Mouse (Mus musculus): Measurements from ENCODE around the gene Pcsk5.
A peak's percentile ranks its signal among the peaks of the same experiment; 100 is the strongest.

Gene Pcsk5

GRCm38 (mm10) chr19:17837471-17837859, at the start of gene Pcsk5:
Gene Pcsk5, minus strand, starts transcription at chr19:17837632.
- peak; percentile 77 to 83 for DNase-seq (ENCODE audit: low spot score in 2 of 2)

GRCm38 (mm10) chr19:17875804-17876203, 38.4 kb upstream of the Pcsk5 start:
- no peak for DNase-seq (ENCODE audit: low spot score in 2 of 2)

DNA sequence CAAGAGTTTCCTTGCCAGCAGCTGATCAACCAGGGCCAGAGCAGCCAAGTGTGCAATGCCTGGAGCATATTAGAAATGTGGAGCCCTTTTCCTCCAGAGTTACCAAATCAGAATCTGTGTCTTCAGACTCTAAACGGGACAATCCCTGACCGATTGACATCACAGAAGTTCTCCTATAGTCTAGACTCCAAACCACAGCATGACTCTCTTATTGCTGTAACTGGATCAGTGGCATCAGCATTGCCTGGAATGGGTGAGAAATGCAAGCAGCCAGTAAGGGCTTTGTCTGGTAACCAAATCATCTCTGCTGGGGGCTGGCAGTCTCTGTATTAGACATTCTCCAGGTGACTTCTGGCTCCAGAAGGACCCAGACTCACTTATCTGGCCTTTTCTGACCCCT, 37.0 kb upstream of the Pcsk5 start:
- DNase-seq (ENCODE audit: low spot score in 2 of 2): no peak

GRCm38 (mm10) chr19:17873755-17874154, 36.3 kb upstream of the Pcsk5 start:
- DNase-seq (ENCODE audit: low spot score in 2 of 2): no peak

DNA sequence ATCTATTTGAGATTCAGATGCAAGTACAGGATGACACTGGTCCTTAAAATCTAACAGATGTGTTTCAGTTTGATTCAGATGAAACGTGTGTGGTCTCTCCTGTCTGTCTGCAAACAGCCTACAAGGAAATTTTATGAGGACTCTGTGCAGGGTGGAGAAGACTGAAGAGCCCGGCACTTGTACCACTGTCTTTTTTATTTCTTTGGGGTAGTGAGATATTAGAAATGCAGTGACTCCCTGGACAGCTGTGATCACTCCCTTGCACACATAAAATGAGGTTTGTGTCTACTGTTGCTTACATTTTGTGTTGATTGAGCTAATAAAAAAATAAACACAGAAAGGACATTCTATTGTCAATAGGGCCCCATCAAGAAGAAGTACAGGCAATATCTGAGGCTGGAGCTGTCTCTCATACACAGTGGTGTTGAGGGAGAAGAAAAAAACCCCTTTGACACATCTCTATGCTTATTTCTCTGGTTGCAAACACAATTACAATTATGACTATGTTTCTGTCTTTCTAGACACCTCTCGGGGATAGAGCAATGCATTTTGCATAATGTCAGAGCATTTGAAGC, 29.0 kb upstream of the Pcsk5 start:
- DNase-seq (ENCODE audit: low spot score in 2 of 2): no peak

- no peak for DNase-seq (ENCODE audit: low spot score in 2 of 2)
Measured at GRCm38 (mm10) chr19:17860351-17861014, 23.1 kb upstream of the Pcsk5 start.

DNA sequence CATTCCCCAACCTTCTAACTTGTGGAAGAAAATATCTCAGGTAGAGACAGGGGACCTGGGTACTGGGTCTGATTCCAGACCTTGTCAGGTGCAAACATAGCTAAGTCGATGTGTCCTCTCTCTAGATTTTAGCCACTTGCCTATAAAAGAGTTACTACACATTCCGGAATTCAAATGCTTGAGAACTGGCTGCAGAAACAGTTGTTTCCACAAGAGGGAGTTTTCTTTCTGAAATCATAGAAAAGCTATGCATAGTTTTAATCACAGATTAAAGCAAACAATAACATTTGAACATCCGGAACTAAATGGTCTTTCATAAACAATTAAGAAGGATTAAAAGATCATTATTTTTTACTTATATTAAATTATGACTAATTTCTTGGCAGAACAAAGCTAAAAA, 19.3 kb upstream of the Pcsk5 start:
- DNase-seq (ENCODE audit: low spot score in 2 of 2): no peak

- no peak for DNase-seq (ENCODE audit: low spot score in 2 of 2)
Measured at GRCm38 (mm10) chr19:17848417-17848816, 11.0 kb upstream of the Pcsk5 start.

DNA sequence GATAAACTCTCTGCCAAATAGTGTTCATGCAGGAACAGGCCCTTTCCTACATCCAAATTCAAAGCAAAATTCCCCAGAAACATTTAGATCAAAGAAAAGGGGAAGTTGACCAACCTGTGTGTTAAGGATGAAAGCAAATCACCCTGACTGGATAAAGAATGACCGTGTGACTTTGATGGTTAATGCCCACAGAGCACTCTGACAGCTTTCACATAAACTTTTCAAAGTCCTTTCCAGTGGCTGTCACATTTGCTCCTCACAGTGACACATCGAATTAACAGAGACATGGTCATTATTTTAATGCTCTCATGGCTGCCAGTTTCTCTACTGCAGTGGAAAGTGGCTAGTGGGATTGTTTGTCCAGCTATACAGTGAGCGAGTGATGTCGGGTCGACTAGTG, 8.5 kb upstream of the Pcsk5 start:
- no peak for DNase-seq (ENCODE audit: low spot score in 2 of 2)

- DNase-seq (ENCODE audit: low spot score in 2 of 2): no peak
Measured at GRCm38 (mm10) chr19:17841586-17841985, 4.2 kb upstream of the Pcsk5 start.

GRCm38 (mm10) chr19:17839856-17840255, 2.4 kb upstream of the Pcsk5 start:
- DNase-seq (ENCODE audit: low spot score in 2 of 2): no peak

GRCm38 (mm10) chr19:17836566-17837470, 614 bp downstream of the Pcsk5 start:
- DNase-seq (ENCODE audit: low spot score in 2 of 2): peak; percentile 39 to 62

GRCm38 (mm10) chr19:17835681-17836565, 1.5 kb downstream of the Pcsk5 start:
- peak in 1 of 2 experiments; percentile 33 for DNase-seq (ENCODE audit: low spot score in 2 of 2)

DNA sequence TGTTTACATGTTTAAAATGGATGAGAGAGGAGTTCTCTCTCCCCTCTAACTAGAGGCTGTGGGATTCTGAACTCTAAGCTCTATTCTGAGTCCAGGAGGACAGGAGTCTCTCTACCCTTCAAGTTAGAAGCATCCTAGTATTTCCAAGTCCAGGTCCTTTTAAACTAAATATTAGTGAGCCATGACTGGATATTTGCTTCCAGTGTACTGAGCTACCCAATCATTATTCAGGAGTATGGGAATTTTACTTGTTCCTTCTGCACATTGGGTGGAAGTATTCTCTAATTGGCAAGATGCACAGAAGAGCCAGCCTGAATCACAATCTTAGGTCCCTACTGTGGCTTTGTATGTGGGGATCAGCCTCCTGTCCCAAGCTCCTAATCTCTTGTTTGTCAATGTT, 2.5 kb downstream of the Pcsk5 start:
- DNase-seq (ENCODE audit: low spot score in 2 of 2): no peak

- no peak for DNase-seq (ENCODE audit: low spot score in 2 of 2)
Measured at GRCm38 (mm10) chr19:17831376-17831775, 6.1 kb downstream of the Pcsk5 start.

DNA sequence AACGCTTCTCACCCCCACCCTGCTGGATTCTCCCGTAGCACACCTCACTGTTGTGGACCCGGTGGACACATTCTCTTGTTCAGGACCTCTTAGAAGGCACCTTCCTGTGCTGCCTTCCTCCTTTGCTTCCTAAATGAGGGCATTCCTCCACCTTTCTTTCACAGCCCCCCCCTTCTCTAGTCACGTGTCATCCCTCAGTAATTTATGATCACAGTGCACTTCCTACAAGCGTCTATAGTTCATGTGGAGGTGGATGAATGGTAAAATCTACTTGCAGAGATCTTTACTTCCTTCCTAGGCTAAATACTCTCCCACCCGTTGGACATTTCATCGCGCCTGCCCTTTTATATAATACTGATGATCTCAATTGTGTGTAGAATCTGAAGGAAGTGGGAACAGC, 9.0 kb downstream of the Pcsk5 start:
- DNase-seq (ENCODE audit: low spot score in 2 of 2): no peak

DNA sequence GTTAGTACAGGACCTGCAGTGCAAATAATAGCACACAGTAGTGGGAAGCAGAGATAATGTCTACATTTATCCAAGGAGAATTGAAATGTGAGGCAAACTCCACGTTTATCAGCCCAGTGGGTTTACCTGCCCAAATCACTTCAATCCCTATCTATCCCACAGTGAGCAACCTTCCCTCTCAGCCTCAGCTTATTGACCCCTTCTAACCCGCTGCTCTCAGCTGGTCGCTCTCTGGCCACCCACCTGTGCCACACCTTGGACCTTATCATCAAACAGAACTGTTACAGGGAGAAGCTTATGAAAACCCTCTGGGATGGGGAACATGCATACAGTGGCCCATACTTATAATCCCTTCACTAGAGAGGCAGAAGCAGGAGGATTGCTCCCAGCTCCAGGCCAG, 10.7 kb downstream of the Pcsk5 start:
- DNase-seq (ENCODE audit: low spot score in 2 of 2): no peak

GRCm38 (mm10) chr19:17820046-17820445, 17.4 kb downstream of the Pcsk5 start:
- no peak for DNase-seq (ENCODE audit: low spot score in 2 of 2)

GRCm38 (mm10) chr19:17819081-17819480, 18.4 kb downstream of the Pcsk5 start:
- no peak for DNase-seq (ENCODE audit: low spot score in 2 of 2)

DNA sequence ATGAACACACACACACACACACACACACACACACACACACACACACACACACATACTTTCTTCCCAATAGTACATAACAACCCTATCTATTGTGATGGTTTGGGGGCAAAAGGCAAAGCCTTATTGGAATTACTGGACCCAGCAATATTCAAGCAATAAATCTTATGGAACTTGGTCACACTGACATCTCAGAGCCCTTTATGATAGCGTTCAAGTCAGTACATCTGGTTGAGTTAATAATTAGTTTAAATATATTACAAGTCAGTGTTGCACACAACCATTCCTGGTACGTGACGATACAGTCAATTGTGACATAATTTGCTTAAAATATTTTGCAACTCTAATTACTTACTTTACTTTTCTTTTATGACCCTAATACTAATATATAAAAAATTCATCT, 22.4 kb downstream of the Pcsk5 start:
- DNase-seq (ENCODE audit: low spot score in 2 of 2): no peak

DNA sequence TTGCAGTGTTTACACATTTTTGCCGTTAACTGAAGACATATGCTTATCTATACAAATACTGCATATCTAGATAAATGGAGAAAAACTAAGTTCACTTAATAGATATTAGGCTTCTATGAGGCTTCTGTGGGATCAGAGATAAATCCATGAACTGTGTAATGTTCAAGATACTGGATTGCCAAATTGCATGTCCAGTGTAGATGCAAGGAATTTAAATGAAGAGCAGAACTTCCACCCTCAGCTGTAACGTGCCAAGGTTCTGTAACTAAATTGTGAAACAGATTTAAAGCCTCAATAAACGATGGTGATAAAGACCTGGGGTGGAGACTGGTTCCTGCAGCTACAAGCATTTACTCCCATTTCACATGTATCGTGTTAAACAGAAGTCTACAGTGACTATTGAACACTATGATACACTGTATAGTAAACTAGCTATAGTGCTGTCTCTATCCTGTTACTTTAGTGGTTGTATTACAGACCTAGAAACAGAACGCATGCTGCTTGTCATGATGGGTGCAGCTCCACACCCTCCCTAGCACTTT, 23.9 kb downstream of the Pcsk5 start:
- no peak for DNase-seq (ENCODE audit: low spot score in 2 of 2)
